Mouse (Mus musculus) neural tube, embryonic 11.5 days (tissue): ENCODE results near the gene Naip2. TPM values are rescaled to one million over a fixed set of nuclear protein-coding genes. Genes with fewer than 3 reads are reported as not detected.
A peak's percentile ranks its signal among the peaks of the same experiment; 100 is the strongest.

Experiments used
- ATAC-seq: fragments of 200-750 bp; cut with Nextera tagmentation; 2 replicates; pipeline ENCODE4 v1.8.0; 2017; ENCODE audit warnings: moderate number of reproducible peaks, mild to moderate bottlenecking, moderate TSS enrichment, moderate library complexity; ENCODE audit not compliant: insufficient read depth, low FRiP score, low TSS enrichment
- DNase-seq: peaks from one replicate; pipeline ENCODE4 v3.0.0-alpha.2; 2015; ENCODE audit warnings: low spot score
- H3K27ac ChIP-seq: fragments of 300-500 bp; sonication (generic); 2 replicates; pipeline ENCODE4 v1.5.1; 2014; ENCODE audit warnings: low read depth, mild to moderate bottlenecking, low read length
- H3K27me3 ChIP-seq: fragments of 300-500 bp; sonication (generic); 2 replicates; pipeline ENCODE4 v1.6.1; 2014; ENCODE audit warnings: mild to moderate bottlenecking, low read length, mixed read lengths; ENCODE audit not compliant: control insufficient read depth, insufficient read depth
- H3K36me3 ChIP-seq: fragments of 300-500 bp; sonication (generic); 2 replicates; pipeline ENCODE4 v1.6.1; 2014; ENCODE audit warnings: mild to moderate bottlenecking, low read length, moderate library complexity, mixed read lengths; ENCODE audit not compliant: control insufficient read depth, insufficient read depth
- H3K4me1 ChIP-seq: fragments of 300-500 bp; sonication (generic); 2 replicates; pipeline ENCODE4 v1.6.1; 2014; ENCODE audit warnings: low read length, mixed read lengths; ENCODE audit not compliant: control insufficient read depth, insufficient read depth
- H3K4me2 ChIP-seq: fragments of 300-500 bp; sonication (generic); 2 replicates; pipeline ENCODE4 v1.6.1; 2014; ENCODE audit warnings: low read depth, mild to moderate bottlenecking, moderate library complexity
- H3K4me3 ChIP-seq: fragments of 300-500 bp; sonication (generic); 2 replicates; pipeline ENCODE4 v1.5.1; 2014; ENCODE audit warnings: low read depth, low read length
- H3K9ac ChIP-seq: fragments of 300-500 bp; sonication (generic); 2 replicates; pipeline ENCODE4 v1.6.1; 2014; ENCODE audit warnings: mild to moderate bottlenecking, low read length
- H3K9me3 ChIP-seq: fragments of 300-500 bp; sonication (generic); 2 replicates; pipeline ENCODE4 v1.6.1; 2016; ENCODE audit warnings: low read length; ENCODE audit not compliant: control insufficient read depth
- WGBS: fragments of 180-500 bp; shearing (Covaris S2); extraction: QIAGEN DNeasy Blood & Tissue Kit; methylation state at CpG from one replicate; pipeline ENCODE4 v1.1.7; 2014; 5-methylcytosine and 5-hydroxymethylcytosine counted together
- polyA plus RNA-seq: library from polyadenylated mRNA; unstranded; fragments of >200 nt; fragmentation: Nextera tagmentation; extraction: Ambion mirVana; gene quantifications from 2 replicates; pipeline ENCODE4 v1.2.1, GENCODE M21; 2014

Naip2 gene
- polyA plus RNA-seq, 1 experiment from 2014 or later = 0.23 TPM

DNA sequence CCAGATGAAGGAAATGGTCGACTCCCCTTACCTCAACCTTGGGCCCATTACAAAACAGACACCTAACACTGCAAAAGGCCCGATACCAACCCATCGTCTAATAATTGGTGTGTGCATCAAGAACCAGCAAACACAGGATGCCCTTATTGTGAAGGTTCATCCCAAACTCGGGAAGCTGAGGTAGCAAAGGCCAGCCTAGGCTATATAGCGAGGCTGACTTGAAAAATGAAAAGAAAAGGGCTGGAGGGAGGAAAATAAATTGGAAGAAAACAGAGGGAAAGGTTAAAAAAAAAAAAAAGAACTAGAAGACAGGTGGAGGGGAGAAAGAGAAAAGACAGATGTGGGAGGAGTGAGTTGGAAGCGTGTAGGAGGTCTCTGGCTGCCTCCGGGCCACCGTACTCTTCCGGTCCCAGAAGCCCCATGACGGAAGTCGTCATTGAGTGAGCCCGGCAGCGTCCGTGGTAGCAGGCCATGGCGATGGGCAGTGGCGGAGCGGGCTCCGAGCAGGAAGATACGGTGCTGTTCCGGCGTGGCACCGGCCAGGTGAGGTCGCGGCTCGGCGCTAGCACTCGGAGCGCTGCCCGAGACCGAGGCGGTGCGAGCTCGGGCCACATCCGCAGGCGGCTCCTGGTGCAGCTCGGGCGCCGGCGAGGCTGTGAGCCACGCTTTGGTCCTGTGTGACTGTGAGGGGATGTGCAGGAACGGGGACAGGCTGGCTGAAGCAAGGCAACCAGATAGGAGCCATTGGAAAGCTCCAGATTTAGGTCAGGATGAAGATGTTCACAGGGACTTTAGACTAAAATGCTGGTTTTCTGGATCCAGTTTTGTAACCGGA lies 77.3 kb downstream of the Naip2 start, which contains the start of gene Smn1:
Gene Smn1 (plus strand): TSS at position 430 of the 835 bp plus-strand sequence.
- H3K36me3 ChIP-seq = no peaks in the 10 kb centered on the region
- H3K4me3 ChIP-seq = peak within 1 kb of the TSS; percentile 98
- no peaks in the 10 kb centered on the region for H3K9me3 ChIP-seq
- 4% methylated on average over 42 of the region's 42 CpGs for WGBS
- H3K9ac ChIP-seq = peak within 1 kb of the TSS; percentile 87
- ATAC-seq (peak; percentile 99), DNase-seq (peak; percentile 91)
- peaks cover 5% of the 10 kb centered on the region; the same call in 1 of the 2 replicates for H3K4me1 ChIP-seq
- H3K27ac ChIP-seq = 0 out of 2 replicates have a peak within 1 kb of the TSS, but pooled peaks have one; percentile 17
- no peaks in the 10 kb centered on the region for H3K27me3 ChIP-seq
- H3K4me2 ChIP-seq = peak within 1 kb of the TSS; percentile 84

DNA sequence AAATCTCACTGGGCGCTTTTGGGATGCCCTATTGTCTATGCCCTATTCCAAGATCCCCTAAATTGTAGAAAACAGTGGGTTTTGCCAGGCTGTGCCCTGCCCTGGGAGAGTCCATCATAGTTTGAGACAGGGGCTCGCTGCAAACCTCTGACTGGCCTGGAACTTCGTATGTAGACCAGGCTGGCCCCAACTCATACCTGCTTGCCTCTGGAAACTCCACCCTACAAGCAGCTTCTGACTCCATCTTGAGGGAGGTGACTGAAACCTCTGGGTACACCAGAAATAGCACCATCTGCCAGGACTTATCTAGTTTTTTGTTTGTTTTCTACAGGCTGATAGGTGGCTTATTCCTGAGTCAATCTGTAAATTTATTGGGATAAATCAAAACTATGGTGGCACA lies 77.9 kb downstream of the Naip2 start:
- H3K9me3 ChIP-seq = no peaks in the 10 kb centered on the region
- no peaks in the 10 kb centered on the region for H3K36me3 ChIP-seq
- no peak overlapping the region for H3K27ac ChIP-seq
- peak overlapping the region; percentile 38 for H3K4me2 ChIP-seq
- DNase-seq = no peak
- WGBS = 88% methylated on average over 3 of the region's 3 CpGs
- H3K27me3 ChIP-seq = no peaks in the 10 kb centered on the region
- no peak overlapping the region for H3K4me3 ChIP-seq
- H3K4me1 ChIP-seq = peaks cover 5% of the 10 kb centered on the region; the same call in 1 of the 2 replicates
- H3K9ac ChIP-seq = peak overlapping the region; percentile 87
- ATAC-seq = no peak

DNA sequence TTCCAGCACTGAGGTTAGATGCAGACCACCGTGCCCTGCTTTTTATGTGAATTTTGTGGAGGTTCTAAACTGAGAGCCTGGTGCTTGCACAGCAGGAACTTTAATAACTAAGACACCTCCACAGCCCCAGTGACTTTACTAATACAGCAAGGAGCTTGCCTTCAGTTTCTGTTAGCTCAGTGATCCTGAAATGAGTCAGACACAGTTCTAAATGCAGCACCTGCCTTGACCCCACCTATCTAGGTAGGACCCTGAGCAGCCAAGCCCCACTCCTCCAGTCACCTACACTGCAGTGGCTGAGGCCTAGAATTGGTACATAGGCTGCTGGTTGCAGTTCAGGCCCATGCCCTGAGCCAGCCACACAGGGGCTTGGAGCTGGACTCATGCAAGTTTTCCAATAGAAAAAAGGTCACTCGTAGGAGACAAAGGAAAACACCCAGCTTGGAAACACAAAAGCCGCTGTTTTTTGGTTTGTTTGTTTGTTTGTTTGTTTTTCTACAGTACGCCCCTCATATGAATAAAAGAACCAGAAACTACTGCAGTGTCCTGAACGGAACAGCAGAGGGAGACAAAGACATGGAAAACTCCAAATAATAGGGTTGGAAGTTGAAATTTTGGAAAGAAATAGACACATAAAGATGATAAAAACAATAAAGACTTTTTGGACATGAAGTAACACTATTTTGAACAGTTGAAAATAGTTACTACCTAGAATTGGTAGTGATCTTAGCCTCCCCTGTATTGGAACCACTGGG lies 89.5 kb downstream of the Naip2 start:
- Histone ChIP-seq H3K27me3 (no peaks in the 10 kb centered on the region), H3K9ac (no peak overlapping the region), H3K4me3 (no peak overlapping the region), H3K4me1 (0 out of 2 replicates have a peak, but pooled peaks cover 3% of the 10 kb centered on the region), H3K27ac (no peak overlapping the region), H3K9me3 (no peaks in the 10 kb centered on the region), H3K4me2 (no peak overlapping the region), H3K36me3 (no peaks in the 10 kb centered on the region; the same call in 1 of the 2 replicates)
- ATAC-seq = no peak
- 54% methylated on average over 5 of the region's 5 CpGs for WGBS
- DNase-seq = peak; percentile 14

DNA sequence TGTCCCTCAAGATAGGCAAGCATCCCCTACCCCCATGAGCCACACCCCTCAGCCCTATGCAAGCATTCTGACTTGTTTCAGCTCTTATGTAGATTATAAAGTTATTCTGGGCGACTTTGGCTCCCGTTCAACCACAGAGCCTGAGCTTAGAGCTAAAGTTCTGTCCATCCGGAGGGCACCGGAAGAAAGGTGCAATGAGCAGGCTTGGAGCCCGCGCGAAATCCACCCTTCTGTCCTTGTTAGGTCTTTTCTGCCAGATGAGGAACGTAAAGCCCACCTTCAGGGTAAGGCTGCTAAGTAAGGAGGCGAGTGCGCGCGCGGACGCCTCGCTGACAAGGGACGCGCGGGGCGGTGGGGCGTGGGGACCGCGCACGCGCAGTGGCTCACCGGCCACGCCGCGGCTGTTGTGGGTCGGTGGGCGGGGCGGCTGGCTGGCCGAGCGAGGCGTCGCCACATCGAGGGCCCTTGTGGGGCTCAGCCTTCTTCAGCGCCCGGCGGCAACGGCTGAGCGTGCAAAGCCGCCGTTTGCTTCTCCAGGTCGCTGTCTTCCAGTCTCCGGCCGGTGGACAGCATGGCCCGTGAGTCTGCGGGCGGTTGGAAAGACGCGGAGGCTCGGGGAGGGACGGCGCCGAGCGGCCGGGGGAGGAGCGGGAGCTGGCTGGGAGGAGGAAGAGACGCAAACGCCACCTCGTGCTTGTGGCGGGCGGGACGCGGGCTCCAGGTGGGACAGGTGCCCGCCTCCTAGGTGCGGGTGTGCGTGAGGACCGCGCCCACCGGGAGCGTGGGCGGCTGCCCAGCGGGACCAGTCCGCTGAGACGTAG lies 94.0 kb downstream of the Naip2 start, which contains the start of gene Serf1:
Gene Serf1 (plus strand): TSS at position 361 of the 821 bp plus-strand sequence.
- Histone ChIP-seq H3K9me3 (no peaks in the 10 kb centered on the region), H3K36me3 (no peaks in the 10 kb centered on the region; the same call in 1 of the 2 replicates), H3K4me3 (peak within 1 kb of the TSS; percentile 67), H3K9ac (peak within 1 kb of the TSS; percentile 82), H3K4me2 (peak within 1 kb of the TSS; percentile 90), H3K27ac (no peak within 1 kb of the TSS), H3K4me1 (peaks cover 6% of the 10 kb centered on the region; the same call in 1 of the 2 replicates), H3K27me3 (no peaks in the 10 kb centered on the region)
- 1% methylated on average over 76 of the region's 76 CpGs for WGBS
- peak; percentile 90 for DNase-seq
- peak; percentile 65 for ATAC-seq

DNA sequence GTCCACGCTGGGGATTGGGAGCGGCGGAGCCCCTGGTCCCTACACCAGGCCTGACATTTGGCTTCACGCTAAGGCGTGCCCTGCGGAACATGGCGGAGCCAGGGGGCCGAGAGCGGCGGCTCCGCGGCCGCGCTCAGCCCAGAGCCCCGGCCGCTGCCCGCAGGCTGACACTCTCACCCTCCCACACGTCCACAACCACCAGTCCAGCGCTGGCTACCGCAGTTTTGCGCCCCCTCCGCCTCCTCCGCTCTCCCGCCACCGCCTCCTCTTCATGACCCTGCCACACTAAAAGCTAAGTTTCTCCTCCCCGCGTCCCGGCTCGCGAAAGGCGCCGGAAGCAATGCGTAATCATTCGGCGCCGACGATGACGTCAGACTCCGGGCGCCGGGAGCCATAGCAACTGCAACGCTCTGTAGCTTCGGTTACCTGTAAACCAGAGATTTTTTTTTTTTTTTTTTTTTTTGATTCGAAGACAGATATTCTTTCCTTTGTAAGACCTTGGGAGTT lies 98.1 kb downstream of the Naip2 start, which contains the start of gene Bdp1:
Gene Bdp1 (minus strand): TSS at position 323 of the 507 bp plus-strand sequence.
- WGBS = under 1% methylated on average over 41 of the region's 44 CpGs
- Histone ChIP-seq H3K9me3 (no peaks in the 10 kb centered on the region), H3K4me2 (peak within 1 kb of the TSS; percentile 63), H3K9ac (peak within 1 kb of the TSS; percentile 81), H3K4me1 (peaks cover 14% of the 10 kb centered on the region; the same call in 1 of the 2 replicates), H3K36me3 (no peaks in the 10 kb centered on the region), H3K4me3 (peak within 1 kb of the TSS; percentile 90), H3K27me3 (no peaks in the 10 kb centered on the region), H3K27ac (peak within 1 kb of the TSS; percentile 65; the same call in 1 of the 2 replicates)
- DNase-seq (peak; percentile 96), ATAC-seq (peak; percentile 69)

DNA sequence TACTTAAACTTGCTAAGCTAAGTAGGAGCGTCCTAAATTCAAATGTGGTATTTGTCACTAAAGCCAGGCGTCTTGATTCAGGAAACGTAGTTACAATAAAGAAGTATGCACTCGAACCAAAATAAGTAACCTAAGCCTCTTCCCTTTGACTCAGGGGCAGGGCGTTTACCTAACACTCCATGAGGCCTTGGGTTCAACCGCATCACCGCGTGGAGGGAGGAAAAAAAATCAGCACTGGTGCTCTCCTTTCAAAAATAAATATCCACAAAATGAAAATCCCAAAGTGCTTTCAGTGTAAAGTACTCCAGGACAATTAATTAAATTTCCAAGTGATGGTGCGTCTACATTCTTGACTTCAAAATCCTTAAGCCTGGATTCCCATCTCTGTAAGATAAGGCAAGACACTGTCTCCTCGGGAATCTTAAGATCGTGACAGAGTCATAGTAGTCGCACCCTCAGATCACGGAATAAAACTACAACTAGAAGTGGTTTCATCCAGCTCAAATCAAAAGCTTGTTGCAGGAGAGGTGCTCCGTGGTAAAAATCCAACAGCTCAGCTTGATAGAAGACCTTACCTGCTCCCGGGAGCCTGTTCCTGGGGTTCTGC lies 98.7 kb downstream of the Naip2 start:
- Histone ChIP-seq H3K4me1 (peaks cover 11% of the 10 kb centered on the region; the same call in 1 of the 2 replicates), H3K9ac (peak overlapping the region; percentile 81), H3K9me3 (no peaks in the 10 kb centered on the region), H3K27me3 (no peaks in the 10 kb centered on the region), H3K4me3 (peak overlapping the region; percentile 90), H3K4me2 (peak overlapping the region; percentile 63), H3K36me3 (no peaks in the 10 kb centered on the region), H3K27ac (no peak overlapping the region)
- ATAC-seq = no peak
- no peak for DNase-seq
- WGBS = 8% methylated on average over 15 of the region's 15 CpGs

DNA sequence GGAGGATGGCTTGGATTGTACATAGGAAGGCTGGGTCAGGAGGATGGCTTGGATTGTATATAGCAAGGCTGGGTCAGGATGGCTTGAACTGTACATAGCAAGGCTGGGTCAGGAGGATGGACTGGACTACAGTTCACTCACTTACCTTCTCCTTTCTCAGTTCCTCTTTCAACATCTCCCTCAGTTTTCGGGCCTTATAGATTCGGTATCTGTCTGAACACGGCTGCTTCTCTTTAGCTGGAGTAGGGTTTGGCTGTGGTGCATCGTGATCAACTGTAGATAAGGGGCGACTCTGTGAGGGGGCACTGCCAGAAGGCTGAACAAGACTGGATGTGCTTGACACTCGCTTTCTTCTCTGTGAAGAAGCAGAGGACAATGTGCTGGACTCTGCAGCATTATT lies 103.1 kb downstream of the Naip2 start:
- H3K4me2 ChIP-seq = no peak overlapping the region
- ATAC-seq (no peak), DNase-seq (no peak)
- H3K9me3 ChIP-seq = no peaks in the 10 kb centered on the region
- H3K4me1 ChIP-seq = peaks cover 11% of the 10 kb centered on the region; the same call in 1 of the 2 replicates
- no peaks in the 10 kb centered on the region for H3K27me3 ChIP-seq
- H3K9ac ChIP-seq = no peak overlapping the region
- no peak overlapping the region for H3K4me3 ChIP-seq
- H3K27ac ChIP-seq = no peak overlapping the region
- WGBS = 93% methylated on average over 6 of the region's 6 CpGs
- H3K36me3 ChIP-seq = peaks cover 6% of the 10 kb centered on the region
